Mouse (Mus musculus) CH12.LX (cell line): ENCODE results near the gene Spata20. TPM values are rescaled to one million over a fixed set of nuclear protein-coding genes. Genes with fewer than 3 reads are reported as not detected.

Experiments used
- DNase-seq: peaks from one replicate; pipeline ENCODE4 v3.0.0-alpha.2; 2013; ENCODE audit errors: extremely low read depth
- H3K27ac ChIP-seq: 2 replicates; pipeline ENCODE4 v1.5.1; 2012; ENCODE audit warnings: low read depth, mild to moderate bottlenecking, control low read depth, moderate library complexity; ENCODE audit not compliant: insufficient read depth
- H3K27me3 ChIP-seq: replicated peaks from 2 replicates; pipeline ENCODE3; 2012; ENCODE audit warnings: inconsistent platforms
- H3K36me3 ChIP-seq, 2 experiments: replicated peaks in 1 of 2; 2 replicates each; pipeline versions ENCODE3 to v1.6.1; 2012; ENCODE audit warnings: inconsistent platforms in 1 of 2, low read length in 1 of 2, mild to moderate bottlenecking in 1 of 2, mixed read lengths in 1 of 2, moderate library complexity in 1 of 2; ENCODE audit not compliant: control insufficient read depth in 1 of 2, insufficient read depth in 1 of 2
- H3K4me1 ChIP-seq, 2 experiments: 2 replicates each; pipeline ENCODE4 v1.6.1; 2012; ENCODE audit warnings: inconsistent platforms in 1 of 2, moderate library complexity in 1 of 2; ENCODE audit not compliant: insufficient read depth in 2 of 2, control insufficient read depth in 1 of 2
- H3K4me2 ChIP-seq: 2 replicates; pipeline ENCODE4 v1.6.1; 2012; ENCODE audit warnings: low read depth, mild to moderate bottlenecking, control low read depth; ENCODE audit not compliant: poor library complexity, insufficient read depth, severe bottlenecking
- H3K4me3 ChIP-seq, 3 experiments: fragments of 150-350 bp in 1 of 3; sonication (generic) in 1 of 3; replicated peaks in 1 of 3; 2 replicates each; pipeline versions ENCODE3 to v1.5.1; 2011 to 2012; ENCODE audit warnings: low read depth in 2 of 3, low read length in 2 of 3, mild to moderate bottlenecking in 2 of 3, moderate library complexity in 2 of 3, control low read depth in 1 of 3, improper control_type of control experiment in 1 of 3, inconsistent platforms in 1 of 3, mixed read lengths in 1 of 3; ENCODE audit not compliant: poor library complexity in 1 of 3
- H3K79me2 ChIP-seq: replicated peaks from 2 replicates; pipeline ENCODE4 v1.6.1; 2012; ENCODE audit warnings: mild to moderate bottlenecking, moderate library complexity; ENCODE audit not compliant: control insufficient read depth, poor library complexity, insufficient read depth, severe bottlenecking; ENCODE audit errors: extremely low read depth
- H3K9ac ChIP-seq: 2 replicates; pipeline ENCODE4 v1.6.1; 2012; ENCODE audit warnings: low read depth, mild to moderate bottlenecking, control low read depth, moderate library complexity; ENCODE audit not compliant: insufficient read depth
- H3K9me3 ChIP-seq: replicated peaks from 2 replicates; pipeline ENCODE3; 2012; ENCODE audit warnings: low read length, inconsistent platforms, mixed read lengths
- BHLHE40 ChIP-seq: IDR thresholded peaks from 2 replicates; pipeline ENCODE4 v1.6.1; 2011; ENCODE audit warnings: mild to moderate bottlenecking, low read depth, low read length, improper control_type of control experiment
- CHD2 ChIP-seq: IDR thresholded peaks from 2 replicates; pipeline ENCODE4 v1.6.1; 2011; ENCODE audit warnings: low read length, improper control_type of control experiment
- CTCF ChIP-seq, 2 experiments: IDR thresholded peaks in 1 of 2; conservative IDR thresholded peaks in 1 of 2; 2 replicates each; pipeline ENCODE4 v1.5.1; 2011 to 2012; ENCODE audit warnings: low read depth in 2 of 2, low read length in 2 of 2, improper control_type of control experiment in 1 of 2, inconsistent platforms in 1 of 2, mild to moderate bottlenecking in 1 of 2, moderate library complexity in 1 of 2
- ELF1 ChIP-seq: IDR thresholded peaks from 2 replicates; pipeline ENCODE4 v1.6.1; 2014; ENCODE audit warnings: low read depth, mild to moderate bottlenecking, inconsistent platforms, low read length, improper control_type of control experiment
- EP300 ChIP-seq: IDR thresholded peaks from 2 replicates; pipeline ENCODE4 v1.6.1; 2011; ENCODE audit warnings: low read length, improper control_type of control experiment
- HCFC1 ChIP-seq: IDR thresholded peaks from 2 replicates; pipeline ENCODE4 v1.6.1; 2012; ENCODE audit warnings: low read depth, mild to moderate bottlenecking, inconsistent platforms, low read length, improper control_type of control experiment
- IRF4 ChIP-seq: IDR thresholded peaks from 2 replicates; pipeline ENCODE4 v1.6.1; 2014; ENCODE audit warnings: low read depth, mild to moderate bottlenecking, inconsistent platforms, low read length, improper control_type of control experiment
- KAT2A ChIP-seq: IDR thresholded peaks from 2 replicates; pipeline ENCODE4 v1.6.1; 2012; ENCODE audit warnings: low read length, improper control_type of control experiment, inconsistent platforms; ENCODE audit not compliant: insufficient replicate concordance
- MAX ChIP-seq: IDR thresholded peaks from 2 replicates; pipeline ENCODE4 v1.6.1; 2011; ENCODE audit warnings: low read length, improper control_type of control experiment
- MXI1 ChIP-seq: IDR thresholded peaks from 2 replicates; pipeline ENCODE4 v1.6.1; 2011; ENCODE audit warnings: mild to moderate bottlenecking, low read depth, low read length, improper control_type of control experiment
- NELFE ChIP-seq: IDR thresholded peaks from 2 replicates; pipeline ENCODE4 v1.6.1; 2011; ENCODE audit warnings: low read depth, low read length, improper control_type of control experiment
- NRF1 ChIP-seq: IDR thresholded peaks from 2 replicates; pipeline ENCODE4 v1.6.1; 2014; ENCODE audit warnings: low read depth, mild to moderate bottlenecking, inconsistent platforms, low read length, improper control_type of control experiment, moderate library complexity
- POLR2A ChIP-seq: IDR thresholded peaks from 2 replicates; pipeline ENCODE4 v1.6.1; 2011; ENCODE audit warnings: low read depth, mild to moderate bottlenecking, improper control_type of control experiment, low read length
- RAD21 ChIP-seq: IDR thresholded peaks from 2 replicates; pipeline ENCODE4 v1.6.1; 2011; ENCODE audit warnings: low read depth, mild to moderate bottlenecking, low read length, improper control_type of control experiment, moderate library complexity
- RCOR1 ChIP-seq: conservative IDR thresholded peaks from 2 replicates; pipeline ENCODE4 v1.6.1; 2012; ENCODE audit warnings: low read depth, mild to moderate bottlenecking, inconsistent platforms, low read length, improper control_type of control experiment
- TBP ChIP-seq: conservative IDR thresholded peaks from 2 replicates; pipeline ENCODE4 v1.6.1; 2011; ENCODE audit warnings: low read depth, low read length, improper control_type of control experiment
- TCF12 ChIP-seq: IDR thresholded peaks from 2 replicates; pipeline ENCODE4 v1.6.1; 2014; ENCODE audit warnings: low read depth, mild to moderate bottlenecking, inconsistent platforms, low read length, improper control_type of control experiment
- USF2 ChIP-seq: conservative IDR thresholded peaks from 2 replicates; pipeline ENCODE4 v1.6.1; 2011; ENCODE audit warnings: low read depth, low read length, improper control_type of control experiment
- ZC3H11A ChIP-seq: IDR thresholded peaks from 2 replicates; pipeline ENCODE4 v1.6.1; 2012; ENCODE audit warnings: low read depth, mild to moderate bottlenecking, inconsistent platforms, low read length, improper control_type of control experiment
- ZKSCAN1 ChIP-seq: IDR thresholded peaks from 2 replicates; pipeline ENCODE4 v1.6.1; 2012; ENCODE audit warnings: low read depth, inconsistent platforms, low read length, improper control_type of control experiment, borderline replicate concordance
- ZMIZ1 ChIP-seq: IDR thresholded peaks from 2 replicates; pipeline ENCODE4 v1.6.1; 2012; ENCODE audit warnings: low read depth, mild to moderate bottlenecking, inconsistent platforms, low read length, improper control_type of control experiment
- dilution Hi-C: fragments of 300-500 bp; cut with MboI; formaldehyde crosslinking; loops from 2 replicates; pipeline ENCODE4 v1.14.3; 2020; ENCODE audit warnings: low sequenced_read_pairs; ENCODE audit not compliant: extremely low pct_unique_long_range_greater_than_20kb, extremely low pct_ligation_motif_present
- in situ Hi-C: fragments of 300-500 bp; cut with MboI; formaldehyde crosslinking; loops from 3 replicates; pipeline ENCODE4 v1.14.3; 2019; ENCODE audit warnings: low sequenced_read_pairs, low pct_ligation_motif_present, low pct_unique_long_range_greater_than_20kb, mixed read lengths
- polyA plus RNA-seq: library from polyadenylated mRNA; unstranded; fragments of >175 nt; gene quantifications from 2 replicates; pipeline ENCODE4 v1.2.1, GENCODE M21; 2012; ENCODE audit warnings: low read depth; ENCODE audit not compliant: insufficient read length
- total RNA-seq, 2 experiments: library from RNA; depleted of rRNA; stranded (reverse); fragments of 300-350 nt in 1 of 2; fragments of >200 nt in 1 of 2; gene quantifications; 2 replicates each; pipeline ENCODE4 v1.2.3; 2012 to 2014

Spata20 gene
- total and polyA plus RNA-seq, 3 experiments, result not detected

- Histone ChIP-seq H3K27me3 (peaks cover 94% of the 10 kb centered on the region), H3K9ac (no peak overlapping the region; the same call in 1 of the 2 replicates), H3K36me3 (no peaks in the 10 kb centered on the region), H3K4me3 (peak overlapping the region in 1 of 3 experiments; percentile 18), H3K4me2 (peak overlapping the region; percentile 54), H3K27ac (no peak overlapping the region), H3K79me2 (no peaks in the 10 kb centered on the region), H3K9me3 (no peaks in the 10 kb centered on the region), H3K4me1 (peaks cover 9 to 18% of the 10 kb centered on the region in 2 experiments)
- dilution Hi-C loops, result no loop called here
- in situ Hi-C loops, result no loop called here
- no peak for DNase-seq
- TF ChIP-seq RCOR1 (no peak), NRF1 (peak; percentile 81), POLR2A (peak; percentile 25; the same call in 1 of the 2 replicates)
- TF ChIP-seq, all 38 proteins: peak for 2
Observed at GRCm38 (mm10) chr11:94491035-94491748, 5.2 kb upstream of the Spata20 start.

- in situ Hi-C loops, result loop anchor here (10.0 kb wide), 1 partner anchor 355 kb away; no protein-coding TSS in a partner anchor
- no peak for DNase-seq
- Histone ChIP-seq H3K27ac (no peak overlapping the region), H3K27me3 (peaks cover 95% of the 10 kb centered on the region), H3K9me3 (no peaks in the 10 kb centered on the region), H3K9ac (no peak overlapping the region), H3K4me1 (peaks cover 9 to 14% of the 10 kb centered on the region in 2 experiments), H3K79me2 (no peaks in the 10 kb centered on the region), H3K4me2 (no peak overlapping the region), H3K4me3 (no peak overlapping the region), H3K36me3 (no peaks in the 10 kb centered on the region)
- dilution Hi-C loops, result no loop called here
- no peak for TF ChIP-seq HCFC1
- no peak for TF ChIP-seq IRF4
- no peak for TF ChIP-seq TBP
Observed at GRCm38 (mm10) chr11:94489745-94490144, 3.8 kb upstream of the Spata20 start.

- Histone ChIP-seq H3K27me3 (peaks cover 95% of the 10 kb centered on the region), H3K27ac (no peak overlapping the region), H3K9me3 (no peaks in the 10 kb centered on the region), H3K4me3 (no peak overlapping the region), H3K4me1 (peaks cover 9 to 14% of the 10 kb centered on the region in 2 experiments), H3K4me2 (no peak overlapping the region), H3K79me2 (no peaks in the 10 kb centered on the region), H3K36me3 (no peaks in the 10 kb centered on the region), H3K9ac (no peak overlapping the region)
- TF ChIP-seq USF2 (no peak), BHLHE40 (no peak), CTCF (conservative IDR thresholded peaks at IDR 0.05 in 1 of 2, IDR thresholded peaks at IDR 0.05 in 1 of 2; ENCODE audit: low read depth in 2 of 2, low read length in 2 of 2) (no peak), ZMIZ1 (no peak), ZC3H11A (no peak), CHD2 (no peak), EP300 (no peak), RCOR1 (no peak), NRF1 (no peak), MXI1 (no peak), TCF12 (no peak), KAT2A (no peak), ELF1 (no peak), MAX (no peak), NELFE (no peak), RAD21 (no peak), ZKSCAN1 (no peak)
- in situ Hi-C loops (loop anchor here (10.0 kb wide), 1 partner anchor 354 kb away; no protein-coding TSS in a partner anchor), dilution Hi-C loops (no loop called here)
- no peak for DNase-seq
Observed at GRCm38 (mm10) chr11:94488767-94489533, 3.0 kb upstream of the Spata20 start.
